In genomic region chr4:150406821-150407220, GRCm38 (mm10) we compare ENCODE assay signal across 15 mouse cellular contexts.
DNase-seq lines count a peak whose midpoint lies in the region; ATAC-seq and TF ChIP-seq lines count a peak whose summit lies in the region.
"Had no signal": no experiment of that assay in that cellular context is flagged by ENCODE, and none has a peak within 500 bp of the region (broad histone marks: within the 10 kb centered on the region; RNA-seq: fewer than 3 reads in every experiment).

No protein-coding gene starts in this region.

- DNase-seq in heart, adult 8-10 months (ENCODE audit: low spot score) = peak; percentile 28
- DNase-seq in heart, postnatal 4 days = no peak
- no peak for DNase-seq in lung, embryonic 14.5 days
- no peak for DNase-seq in lung, postnatal 25 days (ENCODE audit: low spot score)
- DNase-seq in induced T-regulatory cell, adult 2 months (ENCODE audit: low read depth) = peak; percentile 62
- DNase-seq in kidney, postnatal 25 days = no peak
- DNase-seq: adrenal gland, adult 8-10 months; embryo, embryonic 11 days; gastrocnemius, postnatal 10 days; kidney, adult 8-10 months; layer of hippocampus, postnatal 36 days had no signal

- H3K4me1 ChIP-seq in lung, embryonic 14.5 days (ENCODE audit: insufficient read depth) = peaks cover 25% of the 10 kb centered on the region

- no peak for ATAC-seq in lung, embryonic 14.5 days (ENCODE audit: insufficient read depth)
- no peak for ATAC-seq in erythroid progenitor cell, adult 5-6 weeks (replicated peaks; ENCODE audit: low FRiP score, poor library complexity, severe bottlenecking)
- ATAC-seq: forebrain, embryonic 16.5 days had no signal

- no peak overlapping the region for H3K9ac ChIP-seq in lung, embryonic 14.5 days
- H3K9ac ChIP-seq: hindbrain, embryonic 12.5 days; neural tube, embryonic 12.5 days had no signal

- WGBS in lung, embryonic 14.5 days = 69% methylated on average over 6 of the region's 6 CpGs

- H3K4me2 ChIP-seq in lung, embryonic 14.5 days = peak overlapping the region; percentile 20; the same call in 1 of the 2 replicates
- H3K4me2 ChIP-seq: hindbrain, embryonic 12.5 days; neural tube, embryonic 12.5 days had no signal

- H3K27me3 ChIP-seq in lung, embryonic 14.5 days (ENCODE audit: insufficient read depth, low read length) = no peaks in the 10 kb centered on the region
- H3K27me3 ChIP-seq: hindbrain, embryonic 12.5 days; neural tube, embryonic 12.5 days had no signal

- H3K9me3 ChIP-seq in lung, embryonic 14.5 days (ENCODE audit: low read depth, low read length) = no peaks in the 10 kb centered on the region
- H3K9me3 ChIP-seq: hindbrain, embryonic 12.5 days; neural tube, embryonic 12.5 days had no signal

- H3K4me3 ChIP-seq in lung, embryonic 14.5 days (ENCODE audit: low read depth, low read length) = no peak overlapping the region
- H3K4me3 ChIP-seq: hindbrain, embryonic 12.5 days; neural tube, embryonic 12.5 days had no signal

- H3K27ac ChIP-seq in lung, embryonic 14.5 days (ENCODE audit: low read depth) = no peak overlapping the region
- H3K27ac ChIP-seq: hindbrain, embryonic 12.5 days; neural tube, embryonic 12.5 days had no signal

- no peak for TF ChIP-seq CTCF in lung, embryonic 14.5 days (IDR thresholded peaks at IDR 0.05; ENCODE audit: low read depth)

- H3K36me3 ChIP-seq in lung, embryonic 14.5 days (ENCODE audit: insufficient read depth) = peaks cover 37% of the 10 kb centered on the region

Comparison
In these comparisons a context has a peak if more than half of its experiments do, and no peak if none do; other contexts are left out.
1. DNase-seq: peak in heart, adult 8-10 months (single experiment) and induced T-regulatory cell, adult 2 months (single experiment); none in heart, postnatal 4 days (single experiment), lung, embryonic 14.5 days (single experiment), lung, postnatal 25 days (single experiment) and kidney, postnatal 25 days (0 of 2).